Mouse (Mus musculus): ENCODE results near the gene Rnf187. TPM values are rescaled to one million over a fixed set of nuclear protein-coding genes. Genes with fewer than 3 reads are reported as not detected.

Gene Rnf187
- polyA plus RNA-seq (2015; fragmentation: Nextera tagmentation; extraction: Ambion mirVana), result 550 and 556 TPM in 2 replicates

DNA sequence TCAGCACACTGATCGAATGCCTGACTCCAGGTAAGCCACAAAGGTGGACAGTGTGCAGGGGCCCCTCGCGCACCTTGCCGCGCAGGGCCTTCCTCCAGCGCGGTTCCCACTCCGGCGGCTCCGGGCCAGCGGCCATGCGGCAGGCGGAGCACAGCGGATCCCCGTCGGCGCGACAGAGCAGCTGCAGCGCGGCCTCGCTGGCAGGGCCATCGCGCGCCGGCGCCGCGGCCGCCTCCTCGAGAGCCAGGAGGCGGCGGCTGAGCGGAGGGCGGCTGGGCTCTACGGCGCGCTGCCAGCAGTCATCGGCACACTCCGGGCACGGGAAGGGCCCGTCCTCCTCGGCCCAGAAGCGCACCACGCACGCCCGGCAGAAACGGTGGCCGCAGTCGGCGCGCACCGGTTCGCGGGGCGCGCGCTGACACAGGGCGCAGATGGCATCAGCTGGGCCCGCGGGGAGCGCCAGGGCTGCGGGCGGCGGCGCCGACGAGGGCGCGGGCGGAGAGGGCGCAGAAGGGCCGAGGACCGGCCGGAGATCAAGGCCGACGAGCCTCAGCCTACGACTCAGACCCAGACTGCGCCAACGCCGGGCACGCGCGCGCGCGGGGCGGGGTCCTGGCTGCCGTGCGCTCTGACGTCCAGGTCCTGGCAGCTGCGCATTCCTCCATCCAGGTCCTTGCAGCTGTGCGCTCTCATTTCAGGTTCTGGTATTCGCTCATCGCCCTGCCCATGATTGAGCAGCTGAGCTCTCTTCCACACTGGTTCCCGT, at the start of gene Rnf187:
Rnf187 (minus strand) TSS at position 595 of the 766 bp plus-strand sequence.
- peak; percentile 98 for ATAC-seq
- peak within 1 kb of the TSS; percentile 81 for H3K4me3 ChIP-seq (ENCODE audit: low read depth, low read length)
- H3K4me2 ChIP-seq (ENCODE audit: low read length), result peak within 1 kb of the TSS; percentile 86
- H3K9ac ChIP-seq (ENCODE audit: low read depth, low read length), result peak within 1 kb of the TSS; percentile 99
- under 1% methylated on average over 77 of the region's 95 CpGs for WGBS
- H3K36me3 ChIP-seq (ENCODE audit: control insufficient read depth, insufficient read depth, low read length), result peaks cover 12% of the 10 kb centered on the region
- no peaks in the 10 kb centered on the region for H3K27me3 ChIP-seq (ENCODE audit: control insufficient read depth, insufficient read depth, low read depth, low read length)
- H3K27ac ChIP-seq (ENCODE audit: low read length), result peak within 1 kb of the TSS; percentile 94
- peaks cover 22% of the 10 kb centered on the region for H3K4me1 ChIP-seq (ENCODE audit: control insufficient read depth, insufficient read depth, low read length)
- H3K9me3 ChIP-seq (replicated peaks; ENCODE audit: control insufficient read depth, low read length, poor library complexity, severe bottlenecking), result no peaks in the 10 kb centered on the region

DNA sequence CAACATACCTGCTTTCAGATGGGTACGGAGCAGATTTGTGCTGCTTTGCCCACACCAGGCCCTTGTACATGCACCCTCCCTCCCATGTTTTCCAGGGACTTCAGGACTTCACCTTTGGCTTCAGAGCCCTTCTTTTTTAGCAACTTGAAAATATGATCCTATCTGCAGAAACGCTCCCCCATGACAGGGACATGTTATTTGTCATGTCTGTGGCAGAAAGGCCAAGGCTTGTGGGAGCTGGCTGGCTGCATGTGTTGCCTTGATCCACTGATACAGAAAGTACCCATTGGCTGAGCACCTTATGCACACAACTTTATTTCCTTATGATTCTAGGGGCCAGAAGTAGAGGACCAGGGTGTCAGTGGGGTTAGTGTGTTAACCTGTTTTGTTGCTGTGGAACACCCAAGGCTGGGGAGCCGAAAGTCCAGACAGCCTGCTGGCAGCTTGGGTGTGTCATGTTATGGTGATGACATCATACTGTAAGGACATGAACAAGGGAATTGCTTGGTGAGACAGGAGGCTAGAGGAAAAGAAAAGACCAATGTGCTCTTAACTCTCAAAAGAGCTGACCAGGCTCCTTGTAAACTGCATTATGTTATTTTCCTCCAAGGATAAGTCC, 46.7 kb upstream of the Rnf187 start:
- WGBS, result 98% methylated on average over 3 of the region's 3 CpGs
- Histone ChIP-seq H3K4me3 (ENCODE audit: low read depth, low read length) (no peak overlapping the region), H3K4me1 (ENCODE audit: control insufficient read depth, insufficient read depth, low read length) (peaks cover 15% of the 10 kb centered on the region), H3K36me3 (ENCODE audit: control insufficient read depth, insufficient read depth, low read length) (peaks cover 52% of the 10 kb centered on the region), H3K27ac (ENCODE audit: low read length) (no peak overlapping the region), H3K9me3 (replicated peaks; ENCODE audit: control insufficient read depth, low read length, poor library complexity, severe bottlenecking) (no peaks in the 10 kb centered on the region), H3K4me2 (ENCODE audit: low read length) (no peak overlapping the region), H3K27me3 (ENCODE audit: control insufficient read depth, insufficient read depth, low read depth, low read length) (no peaks in the 10 kb centered on the region), H3K9ac (ENCODE audit: low read depth, low read length) (no peak overlapping the region)
- ATAC-seq, result no peak

DNA sequence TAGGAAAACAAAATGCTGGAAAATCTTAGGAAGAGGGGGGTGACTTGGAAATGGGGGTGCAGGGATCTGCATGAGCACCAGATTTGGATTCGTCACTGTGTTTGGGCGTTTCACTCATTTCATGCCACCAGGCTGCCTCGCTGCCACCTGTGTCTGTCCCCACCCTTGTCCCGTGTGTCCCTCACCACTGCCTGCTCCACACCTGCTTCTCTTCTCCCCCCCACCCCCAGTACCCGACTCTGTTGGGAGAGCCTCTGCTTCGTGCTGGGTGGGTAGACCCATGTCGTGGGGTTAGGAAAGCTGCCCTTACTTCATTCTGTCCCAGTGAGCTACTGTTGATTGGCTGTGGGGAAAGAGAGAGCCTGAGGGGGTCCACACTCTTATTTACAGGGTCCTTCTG, 45.9 kb upstream of the Rnf187 start:
- Histone ChIP-seq H3K27ac (ENCODE audit: low read length) (no peak overlapping the region), H3K4me3 (ENCODE audit: low read depth, low read length) (no peak overlapping the region), H3K36me3 (ENCODE audit: control insufficient read depth, insufficient read depth, low read length) (peaks cover 45% of the 10 kb centered on the region), H3K4me1 (ENCODE audit: control insufficient read depth, insufficient read depth, low read length) (peaks cover 23% of the 10 kb centered on the region), H3K9ac (ENCODE audit: low read depth, low read length) (no peak overlapping the region), H3K9me3 (replicated peaks; ENCODE audit: control insufficient read depth, low read length, poor library complexity, severe bottlenecking) (no peaks in the 10 kb centered on the region), H3K27me3 (ENCODE audit: control insufficient read depth, insufficient read depth, low read depth, low read length) (no peaks in the 10 kb centered on the region), H3K4me2 (ENCODE audit: low read length) (no peak overlapping the region)
- 95% methylated on average over 7 of the region's 7 CpGs for WGBS
- no peak for ATAC-seq

DNA sequence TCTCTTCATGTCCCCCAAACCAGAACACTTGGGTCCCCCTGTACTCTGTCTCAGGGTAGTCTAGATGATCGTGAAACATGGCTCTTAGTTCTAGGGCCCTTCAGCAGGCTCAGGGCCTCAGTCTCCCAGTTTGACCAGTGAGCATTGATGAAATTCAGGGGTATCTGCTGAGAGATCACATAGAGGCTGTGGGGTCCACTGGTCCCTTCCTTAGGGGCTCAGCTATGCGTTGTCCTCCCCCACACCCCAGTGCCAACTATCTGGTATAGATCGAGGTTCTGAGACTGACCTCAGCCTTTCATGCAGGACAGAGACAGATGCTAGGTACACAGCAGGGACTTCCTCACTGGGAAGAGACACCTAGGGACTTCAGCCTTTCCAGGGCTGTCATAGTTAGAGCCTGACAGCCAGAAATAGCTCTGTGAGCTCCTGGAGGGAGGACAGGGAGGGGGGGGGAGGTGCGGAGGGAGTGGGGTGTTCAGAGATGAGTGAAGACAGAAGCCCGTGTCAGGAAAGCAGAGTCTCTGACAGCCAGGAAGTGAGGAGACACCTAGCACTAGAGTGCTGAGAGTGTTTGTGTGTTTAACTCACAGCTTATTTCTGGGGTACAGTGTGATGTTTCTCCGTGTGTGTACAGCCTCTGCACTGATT, 45.1 kb upstream of the Rnf187 start:
- ATAC-seq, result no peak
- Histone ChIP-seq H3K4me1 (ENCODE audit: control insufficient read depth, insufficient read depth, low read length) (peaks cover 31% of the 10 kb centered on the region), H3K36me3 (ENCODE audit: control insufficient read depth, insufficient read depth, low read length) (peaks cover 40% of the 10 kb centered on the region), H3K4me3 (ENCODE audit: low read depth, low read length) (no peak overlapping the region), H3K27me3 (ENCODE audit: control insufficient read depth, insufficient read depth, low read depth, low read length) (no peaks in the 10 kb centered on the region), H3K9ac (ENCODE audit: low read depth, low read length) (no peak overlapping the region), H3K27ac (ENCODE audit: low read length) (no peak overlapping the region), H3K9me3 (replicated peaks; ENCODE audit: control insufficient read depth, low read length, poor library complexity, severe bottlenecking) (no peaks in the 10 kb centered on the region), H3K4me2 (ENCODE audit: low read length) (no peak overlapping the region)
- WGBS, result 92% methylated on average over 6 of the region's 6 CpGs

DNA sequence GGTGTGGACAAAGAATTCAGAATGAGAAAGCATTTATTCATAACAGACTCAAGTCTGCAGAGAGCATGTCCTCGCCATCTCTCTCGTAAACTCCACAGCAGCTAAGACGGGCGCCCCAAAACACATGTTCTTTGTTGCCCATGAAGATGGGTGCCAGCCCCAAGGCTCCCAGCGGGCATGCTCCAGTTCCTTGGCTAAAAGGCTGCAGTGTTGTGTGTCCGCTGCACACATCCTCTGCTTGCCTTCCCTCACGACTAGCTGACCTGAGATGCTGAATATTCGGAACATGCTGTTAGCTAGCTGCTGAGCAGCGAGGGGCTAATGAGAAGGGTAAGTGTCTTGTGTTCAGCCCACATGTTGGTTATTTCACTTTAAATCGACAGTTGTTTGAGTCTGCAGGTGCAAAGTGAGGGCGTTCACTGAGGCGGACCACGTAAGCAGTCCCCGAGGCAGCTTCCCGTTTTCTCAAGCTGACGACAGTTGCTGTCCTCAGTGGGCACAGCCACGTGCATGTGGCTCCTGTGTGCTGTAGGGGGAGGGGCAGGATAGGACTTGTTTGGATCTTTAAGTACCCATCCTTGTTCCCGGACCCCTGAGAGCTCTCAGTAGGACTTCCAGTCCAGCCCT, 43.9 kb upstream of the Rnf187 start:
- Histone ChIP-seq H3K4me3 (ENCODE audit: low read depth, low read length) (no peak overlapping the region), H3K36me3 (ENCODE audit: control insufficient read depth, insufficient read depth, low read length) (peaks cover 32% of the 10 kb centered on the region), H3K27me3 (ENCODE audit: control insufficient read depth, insufficient read depth, low read depth, low read length) (no peaks in the 10 kb centered on the region), H3K9ac (ENCODE audit: low read depth, low read length) (no peak overlapping the region), H3K9me3 (replicated peaks; ENCODE audit: control insufficient read depth, low read length, poor library complexity, severe bottlenecking) (no peaks in the 10 kb centered on the region), H3K27ac (ENCODE audit: low read length) (no peak overlapping the region), H3K4me2 (ENCODE audit: low read length) (no peak overlapping the region), H3K4me1 (ENCODE audit: control insufficient read depth, insufficient read depth, low read length) (peaks cover 34% of the 10 kb centered on the region)
- ATAC-seq, result no peak
- 88% methylated on average over 18 of the region's 18 CpGs for WGBS

DNA sequence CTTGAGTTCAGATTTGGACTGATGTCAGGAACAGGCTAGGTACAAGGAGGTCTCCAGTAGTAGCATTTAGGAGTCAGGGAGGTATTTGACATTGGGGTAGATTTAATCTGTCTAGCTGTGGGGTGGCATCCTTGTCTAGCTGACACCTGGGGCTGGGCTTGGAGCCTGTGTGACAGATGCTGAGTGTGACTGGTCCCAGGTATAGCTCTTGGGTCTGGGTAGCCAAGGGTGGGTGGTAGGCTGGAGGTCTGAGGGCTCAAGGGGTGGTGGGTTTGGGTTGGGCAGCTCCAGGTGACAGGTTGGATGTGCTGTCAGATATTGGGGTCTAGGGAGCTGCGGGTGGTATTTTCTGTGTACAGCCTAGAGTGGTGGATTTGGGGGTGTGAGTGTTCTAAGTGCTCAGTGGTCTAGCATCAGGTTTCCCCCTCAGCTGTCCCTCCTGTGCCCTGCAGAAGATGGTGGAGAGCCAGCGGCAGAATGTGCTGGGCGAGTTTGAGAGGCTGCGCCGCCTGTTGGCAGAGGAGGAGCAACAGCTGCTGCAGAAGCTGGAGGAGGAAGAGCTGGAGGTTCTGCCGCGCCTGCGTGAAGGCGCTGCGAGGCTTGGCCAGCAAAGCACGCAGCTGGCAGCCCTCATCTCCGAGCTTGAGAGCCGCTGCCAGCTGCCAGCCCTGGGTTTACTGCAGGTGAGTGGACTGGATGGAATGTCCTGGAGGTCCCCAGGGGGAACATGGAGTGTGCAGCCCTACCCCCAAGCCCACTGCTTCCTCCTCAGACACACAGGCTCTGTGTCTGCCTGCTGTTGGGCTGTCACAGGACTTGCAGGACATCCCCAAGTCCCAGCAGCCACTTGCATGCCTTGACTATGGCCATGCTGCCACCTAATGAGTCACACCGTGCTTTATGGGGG, 43.1 kb upstream of the Rnf187 start:
- no peaks in the 10 kb centered on the region for H3K9me3 ChIP-seq (replicated peaks; ENCODE audit: control insufficient read depth, low read length, poor library complexity, severe bottlenecking)
- ATAC-seq, result no peak
- no peak overlapping the region for H3K4me2 ChIP-seq (ENCODE audit: low read length)
- H3K27me3 ChIP-seq (ENCODE audit: control insufficient read depth, insufficient read depth, low read depth, low read length), result no peaks in the 10 kb centered on the region
- peaks cover 38% of the 10 kb centered on the region for H3K4me1 ChIP-seq (ENCODE audit: control insufficient read depth, insufficient read depth, low read length)
- peaks cover 30% of the 10 kb centered on the region for H3K36me3 ChIP-seq (ENCODE audit: control insufficient read depth, insufficient read depth, low read length)
- 53% methylated on average over 14 of the region's 14 CpGs for WGBS
- H3K4me3 ChIP-seq (ENCODE audit: low read depth, low read length), result no peak overlapping the region
- H3K27ac ChIP-seq (ENCODE audit: low read length), result no peak overlapping the region
- 0 out of 2 replicates have a peak overlapping the region, but pooled peaks have one; percentile 17 for H3K9ac ChIP-seq (ENCODE audit: low read depth, low read length)

DNA sequence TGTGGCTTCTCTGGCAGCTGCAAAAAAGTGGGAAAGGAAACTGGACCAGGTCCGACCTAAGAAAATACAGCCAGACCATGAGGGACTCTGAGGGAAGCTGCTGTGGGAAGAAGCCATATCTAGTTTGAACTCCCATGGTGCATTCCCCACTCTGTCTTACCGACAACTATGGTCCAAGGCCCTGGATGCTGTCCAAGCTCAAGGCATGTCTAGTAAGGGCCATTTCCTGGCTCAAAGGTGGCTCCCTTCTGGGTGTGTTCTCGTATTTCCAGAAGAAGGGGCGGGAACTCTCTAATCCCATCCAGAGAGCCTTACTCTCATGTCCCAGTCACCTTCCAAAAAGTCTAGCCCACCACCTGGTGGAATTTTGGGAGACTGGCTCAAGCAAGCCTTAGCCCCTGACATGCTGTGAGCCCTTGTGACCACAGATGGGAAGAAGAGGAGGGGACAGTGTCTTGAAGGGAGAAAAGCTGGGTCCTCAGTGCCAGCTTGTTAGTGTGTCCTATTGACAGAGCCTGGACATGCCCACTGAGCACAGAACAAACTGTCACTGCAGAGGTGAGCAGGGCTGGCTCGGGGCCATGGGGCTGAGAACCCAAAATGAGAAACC, 41.8 kb upstream of the Rnf187 start:
- Histone ChIP-seq H3K9ac (ENCODE audit: low read depth, low read length) (peak overlapping the region; percentile 26; the same call in 1 of the 2 replicates), H3K36me3 (ENCODE audit: control insufficient read depth, insufficient read depth, low read length) (peaks cover 20% of the 10 kb centered on the region), H3K4me1 (ENCODE audit: control insufficient read depth, insufficient read depth, low read length) (peaks cover 45% of the 10 kb centered on the region), H3K9me3 (replicated peaks; ENCODE audit: control insufficient read depth, low read length, poor library complexity, severe bottlenecking) (no peaks in the 10 kb centered on the region), H3K27ac (ENCODE audit: low read length) (no peak overlapping the region), H3K4me3 (ENCODE audit: low read depth, low read length) (no peak overlapping the region), H3K4me2 (ENCODE audit: low read length) (no peak overlapping the region; the same call in 1 of the 2 replicates), H3K27me3 (ENCODE audit: control insufficient read depth, insufficient read depth, low read depth, low read length) (no peaks in the 10 kb centered on the region)
- ATAC-seq, result no peak
- 67% methylated on average over 5 of the region's 5 CpGs for WGBS

DNA sequence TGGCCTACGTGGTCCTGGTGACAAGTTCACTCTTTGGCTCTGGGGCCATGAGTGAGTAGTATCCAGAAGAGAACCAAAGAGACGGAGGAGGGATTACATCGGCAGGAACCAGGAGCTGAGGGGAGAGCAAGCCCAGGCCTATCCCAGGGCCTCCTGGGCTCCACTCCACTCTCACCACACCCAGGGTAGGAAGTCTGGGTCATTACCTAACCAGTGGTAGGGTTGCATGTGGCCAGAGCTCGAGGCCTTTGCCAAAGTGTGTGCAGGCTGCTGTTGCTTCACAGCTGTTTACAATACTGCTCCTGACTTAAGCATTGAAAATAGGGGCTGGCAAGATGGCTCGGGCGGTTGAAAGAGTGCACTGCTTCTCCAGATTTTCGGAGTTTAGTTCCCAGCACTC, 40.9 kb upstream of the Rnf187 start:
- Histone ChIP-seq H3K27me3 (ENCODE audit: control insufficient read depth, insufficient read depth, low read depth, low read length) (no peaks in the 10 kb centered on the region), H3K27ac (ENCODE audit: low read length) (no peak overlapping the region), H3K4me3 (ENCODE audit: low read depth, low read length) (peak overlapping the region; percentile 97), H3K9me3 (replicated peaks; ENCODE audit: control insufficient read depth, low read length, poor library complexity, severe bottlenecking) (no peaks in the 10 kb centered on the region), H3K36me3 (ENCODE audit: control insufficient read depth, insufficient read depth, low read length) (peaks cover 12% of the 10 kb centered on the region), H3K9ac (ENCODE audit: low read depth, low read length) (peak overlapping the region; percentile 13; the same call in 1 of the 2 replicates), H3K4me2 (ENCODE audit: low read length) (peak overlapping the region; percentile 98), H3K4me1 (ENCODE audit: control insufficient read depth, insufficient read depth, low read length) (peaks cover 49% of the 10 kb centered on the region)
- WGBS, result 79% methylated on average over 7 of the region's 7 CpGs
- no peak for ATAC-seq

Measured in midbrain, embryonic 16.5 days (tissue).